Mouse (Mus musculus): ENCODE data around the gene Gsto1.
A peak's percentile ranks its signal among the peaks of the same experiment; 100 is the strongest.
"Not testable (repeated sequence)": the region's sequence is repeated elsewhere in the genome, so short reads cannot be mapped to it uniquely, and the experiment has no call there.

Gsto1 gene

GRCm38 (mm10) chr19:47854796-47855783, at the start of gene Gsto1:
Gene Gsto1 (plus strand): TSS chr19:47854970.
- DNase-seq (ENCODE audit: low spot score): peak; percentile 88

- DNase-seq (ENCODE audit: low spot score): no peak
Measured at GRCm38 (mm10) chr19:47812091-47812490, 42.7 kb upstream of the Gsto1 start.

- no peak for DNase-seq (ENCODE audit: low spot score)
Measured at GRCm38 (mm10) chr19:47814721-47815120, 40.0 kb upstream of the Gsto1 start.

GRCm38 (mm10) chr19:47817692-47818091, 37.1 kb upstream of the Gsto1 start:
- no peak for DNase-seq (ENCODE audit: low spot score)

GRCm38 (mm10) chr19:47820832-47821493, 33.8 kb upstream of the Gsto1 start:
- DNase-seq (ENCODE audit: low spot score): peak; percentile 63

GRCm38 (mm10) chr19:47821494-47821872, 33.3 kb upstream of the Gsto1 start:
- DNase-seq (ENCODE audit: low spot score): no peak

GRCm38 (mm10) chr19:47822143-47822796, 32.5 kb upstream of the Gsto1 start:
- no peak for DNase-seq (ENCODE audit: low spot score)

- DNase-seq (ENCODE audit: low spot score): no peak
Measured at GRCm38 (mm10) chr19:47824026-47824425, 30.7 kb upstream of the Gsto1 start.

- no peak for DNase-seq (ENCODE audit: low spot score)
Measured at GRCm38 (mm10) chr19:47829913-47830450, 24.8 kb upstream of the Gsto1 start.

GRCm38 (mm10) chr19:47831111-47831510, 23.7 kb upstream of the Gsto1 start:
- DNase-seq (ENCODE audit: low spot score): no peak

GRCm38 (mm10) chr19:47832316-47832715, 22.5 kb upstream of the Gsto1 start:
- DNase-seq (ENCODE audit: low spot score): no peak

- no peak for DNase-seq (ENCODE audit: low spot score)
Measured at GRCm38 (mm10) chr19:47834614-47835013, 20.2 kb upstream of the Gsto1 start.

GRCm38 (mm10) chr19:47835776-47836175, 19.0 kb upstream of the Gsto1 start:
- DNase-seq (ENCODE audit: low spot score): no peak

- peak; percentile 60 for DNase-seq (ENCODE audit: low spot score)
Measured at GRCm38 (mm10) chr19:47836701-47837526, 17.9 kb upstream of the Gsto1 start.

GRCm38 (mm10) chr19:47837527-47837901, 17.3 kb upstream of the Gsto1 start:
- DNase-seq (ENCODE audit: low spot score): no peak

GRCm38 (mm10) chr19:47841234-47841633, 13.5 kb upstream of the Gsto1 start:
- not testable (repeated sequence) for DNase-seq (ENCODE audit: low spot score)

- DNase-seq (ENCODE audit: low spot score): no peak
Measured at GRCm38 (mm10) chr19:47849735-47850134, 5.0 kb upstream of the Gsto1 start.

GRCm38 (mm10) chr19:47852131-47852530, 2.6 kb upstream of the Gsto1 start:
- not testable (repeated sequence) for DNase-seq (ENCODE audit: low spot score)

- DNase-seq (ENCODE audit: low spot score): no peak
Measured at GRCm38 (mm10) chr19:47853053-47853452, 1.7 kb upstream of the Gsto1 start.

GRCm38 (mm10) chr19:47853951-47854795, 597 bp upstream of the Gsto1 start:
- DNase-seq (ENCODE audit: low spot score): no peak
